Mouse (Mus musculus): ENCODE data around the gene Mtmr12. TPM values are rescaled to one million over a fixed set of nuclear protein-coding genes. Genes with fewer than 3 reads are reported as not detected.
"Not testable (repeated sequence)": the region's sequence is repeated elsewhere in the genome, so short reads cannot be mapped to it uniquely, and the experiment has no call there.

Mtmr12 gene
- total RNA-seq, 2 experiments from 2014 or later = 41.4 to 47.3 TPM

DNA sequence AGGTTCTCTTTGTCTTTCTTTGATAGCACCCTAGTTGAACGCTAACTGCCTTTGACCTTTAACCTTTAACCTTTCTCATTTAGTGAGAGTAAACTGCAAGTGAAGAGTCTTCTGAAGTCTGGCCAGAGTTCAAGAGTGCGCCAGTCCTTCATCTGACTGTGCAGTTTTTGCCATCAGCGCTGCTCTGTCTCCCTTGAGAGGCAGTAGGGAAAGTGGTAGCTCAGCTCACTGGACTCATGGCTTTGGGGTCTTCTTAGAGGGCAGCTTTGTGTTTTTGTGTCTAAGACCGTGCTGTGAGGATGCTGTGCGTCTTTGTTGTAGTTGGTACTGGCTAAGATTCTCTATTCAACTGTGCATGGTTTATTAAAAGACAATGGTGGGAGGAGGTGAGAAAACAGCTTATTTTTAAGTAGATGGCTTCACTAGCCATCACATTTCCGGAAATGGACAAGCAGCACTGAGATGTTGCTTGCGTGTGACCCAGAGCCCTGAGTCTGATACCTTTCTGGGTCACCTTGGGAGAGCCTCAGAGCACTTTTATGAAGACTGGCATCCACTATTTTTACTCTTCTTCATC lies 1.9 kb downstream of the Mtmr12 start:
- intact Hi-C loops (cut with DNase I) = loop anchor here (2.0 to 5.0 kb wide), 2 partner anchors 40 to 116 kb away; partner anchors contain the start of genes 1810049J17Rik and Golph3
- DNase-seq (ENCODE audit: low spot score in 2 of 2) = no peak

DNA sequence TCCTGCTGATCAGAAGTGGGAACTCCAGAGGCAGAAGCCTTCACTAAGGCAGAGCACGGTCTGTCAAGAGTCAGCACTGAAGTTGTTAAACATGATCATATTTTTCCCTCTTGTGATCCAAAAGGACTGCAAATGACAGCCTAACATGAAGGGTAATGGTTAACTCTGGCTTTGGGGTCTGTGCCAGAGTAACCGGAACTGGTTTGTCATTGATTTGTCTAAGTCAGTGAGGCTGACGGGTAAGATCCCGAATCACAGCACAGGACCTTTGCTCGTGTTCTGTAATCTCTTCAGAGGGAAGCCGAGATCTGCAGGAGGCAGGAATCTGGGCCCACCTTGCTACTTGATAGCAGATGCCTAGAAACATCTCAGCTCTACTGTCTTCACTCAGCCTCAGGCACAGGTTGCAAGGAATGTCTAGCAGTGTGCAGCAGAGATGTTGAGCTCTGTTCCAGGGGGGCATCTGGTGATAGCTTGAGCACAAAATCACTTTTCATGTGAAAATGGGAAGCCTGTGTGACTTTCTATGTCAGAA lies 2.8 kb downstream of the Mtmr12 start:
- intact Hi-C loops (cut with DNase I) = loop anchor here (2.0 to 5.0 kb wide), 2 partner anchors 39 to 115 kb away; partner anchors contain the start of genes 1810049J17Rik and Golph3
- DNase-seq (ENCODE audit: low spot score in 2 of 2) = no peak

DNA sequence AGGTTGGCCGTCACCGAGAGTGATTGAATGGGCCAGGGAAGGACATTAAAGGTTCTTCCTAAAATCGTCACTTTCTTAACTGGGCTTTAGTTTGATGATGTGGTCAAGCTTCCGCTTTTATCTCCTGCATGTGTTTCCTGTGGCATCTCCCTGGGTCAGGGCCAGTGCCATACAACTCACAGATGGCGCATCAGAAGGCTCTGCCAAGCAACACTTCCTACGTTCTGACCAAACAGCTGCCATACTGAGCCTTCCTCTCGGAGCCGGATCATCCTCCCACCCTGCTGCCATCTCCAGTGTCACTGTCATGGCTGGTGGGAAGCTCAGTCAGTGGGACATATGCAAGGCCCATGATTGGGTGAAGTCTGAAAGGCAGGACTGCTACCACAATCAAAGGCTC lies 6.7 kb downstream of the Mtmr12 start:
- peak; percentile 70 to 82 for DNase-seq (ENCODE audit: low spot score in 2 of 2)
- intact Hi-C loops (cut with DNase I) = no loop called here

DNA sequence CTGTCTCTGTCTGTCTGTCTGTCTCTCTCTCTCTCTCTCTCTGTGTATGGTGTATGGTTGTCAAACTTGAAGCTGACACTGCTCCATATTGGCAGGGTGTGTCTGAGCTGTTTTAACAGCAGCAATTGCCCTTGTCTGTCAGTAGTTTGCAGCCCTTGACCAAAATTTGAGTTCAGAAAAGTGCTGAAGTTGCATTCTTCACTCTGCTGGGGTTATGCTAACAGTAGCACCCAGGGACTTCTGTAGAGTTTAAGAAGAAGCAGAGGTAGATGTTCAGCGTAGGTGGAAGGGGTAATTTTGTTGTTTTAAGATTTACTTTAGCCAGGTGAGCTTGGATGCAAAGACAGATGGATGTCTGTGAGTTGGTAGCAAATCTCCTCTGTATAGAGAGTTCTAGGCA lies 7.4 kb downstream of the Mtmr12 start:
- intact Hi-C loops (cut with DNase I) = no loop called here
- no peak for DNase-seq (ENCODE audit: low spot score in 2 of 2)

DNA sequence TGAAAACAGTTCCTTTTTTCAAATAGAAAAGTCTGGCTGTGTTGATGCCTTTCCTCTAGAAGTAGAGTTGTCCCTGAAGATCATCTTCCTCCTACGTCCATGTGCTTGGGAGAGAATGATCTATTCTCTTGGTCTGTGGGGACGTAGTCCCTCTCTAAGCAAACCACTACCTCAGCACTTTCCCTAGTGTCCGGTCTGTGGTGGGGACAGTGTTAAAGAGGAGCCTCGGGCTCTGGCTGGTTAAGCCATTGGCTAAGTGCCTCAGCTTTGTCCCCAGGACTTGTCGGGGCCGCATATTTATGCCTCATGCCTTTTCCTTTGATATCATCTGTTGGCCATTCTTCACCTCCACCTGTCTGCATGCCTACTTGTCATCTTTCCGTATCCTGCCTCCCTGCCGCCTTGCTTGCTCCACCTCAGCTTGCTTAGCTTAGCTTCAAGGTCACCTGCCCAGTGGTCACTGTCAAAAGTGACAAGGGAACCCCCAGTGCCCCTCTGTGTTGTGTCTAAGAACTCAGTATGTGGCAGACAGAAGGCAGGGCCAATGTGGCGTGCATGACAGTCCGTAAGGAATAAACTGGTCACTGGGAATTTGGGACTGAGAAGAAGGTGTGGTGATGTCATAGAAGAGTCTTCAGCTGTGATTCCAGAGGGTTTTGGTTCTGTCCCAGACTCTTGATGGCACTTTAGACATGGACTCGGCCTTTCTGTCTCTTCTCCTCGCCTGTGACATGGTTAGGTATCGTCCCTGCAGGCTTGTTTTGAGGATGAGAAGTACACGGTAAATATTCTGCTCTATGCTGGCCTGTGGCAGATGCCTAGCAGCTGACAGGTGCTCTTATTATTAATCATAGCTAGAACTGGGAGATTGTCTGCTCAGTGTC lies 9.9 kb downstream of the Mtmr12 start:
- no peak for DNase-seq (ENCODE audit: low spot score in 2 of 2)
- intact Hi-C loops (cut with DNase I) = no loop called here

DNA sequence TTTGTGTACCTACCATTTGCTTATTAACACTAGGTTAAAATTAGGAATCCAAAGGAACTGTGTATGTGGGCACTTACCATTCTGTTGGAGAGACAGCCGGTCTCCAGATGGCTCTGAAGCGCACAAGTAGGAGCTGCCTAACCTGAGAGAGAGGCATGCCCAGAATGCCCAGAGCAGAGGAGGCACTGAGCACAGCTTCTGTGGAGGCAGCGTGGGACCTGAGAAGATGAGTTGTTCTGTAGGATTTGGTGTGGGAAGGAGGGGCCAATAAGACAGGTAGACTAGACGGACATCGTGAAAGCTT lies 10.5 kb downstream of the Mtmr12 start:
- intact Hi-C loops (cut with DNase I) = no loop called here
- DNase-seq (ENCODE audit: low spot score in 2 of 2) = peak; percentile 76 to 79

DNA sequence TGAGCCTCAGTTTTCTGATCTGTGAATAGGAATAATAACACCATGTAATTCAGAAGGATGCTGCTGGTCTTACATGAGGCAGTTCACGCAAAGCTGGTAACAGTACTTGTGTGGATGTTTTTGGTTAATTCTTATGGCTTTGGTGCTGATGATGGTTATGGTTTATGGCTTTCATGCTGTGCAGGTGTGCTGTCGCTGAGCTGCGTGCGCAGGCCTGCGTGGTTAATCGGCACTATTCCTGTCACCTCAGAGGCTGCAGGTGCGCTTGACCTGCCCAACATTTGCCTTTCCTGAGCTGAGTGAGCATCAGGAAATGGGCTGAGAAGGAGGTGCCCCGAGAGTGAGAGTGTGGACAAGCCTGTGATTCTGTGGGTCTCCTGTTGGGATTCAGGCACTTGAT lies 11.3 kb downstream of the Mtmr12 start:
- no peak for DNase-seq (ENCODE audit: low spot score in 2 of 2)
- intact Hi-C loops (cut with DNase I) = no loop called here

DNA sequence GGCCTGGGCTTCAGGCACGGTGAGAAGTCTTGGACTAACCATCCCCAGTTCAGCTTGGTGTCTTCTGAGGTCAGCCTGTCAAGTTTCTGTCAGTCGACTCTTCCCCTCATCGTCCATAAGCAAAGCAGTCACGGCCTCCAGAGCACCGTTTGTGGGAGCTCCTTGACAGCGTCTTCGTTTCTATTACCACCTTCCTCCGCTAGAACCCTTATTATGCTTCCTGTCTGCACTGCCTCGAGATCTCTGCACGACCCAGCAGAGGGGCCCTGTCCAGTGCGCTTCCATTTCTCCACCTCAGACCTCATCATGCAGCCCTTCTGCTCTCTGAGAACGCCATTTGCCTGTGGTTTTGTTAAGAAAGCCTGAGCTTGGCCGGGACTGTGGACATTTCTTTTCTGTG lies 12.0 kb downstream of the Mtmr12 start:
- DNase-seq (ENCODE audit: low spot score in 2 of 2) = no peak
- intact Hi-C loops (cut with DNase I) = no loop called here

DNA sequence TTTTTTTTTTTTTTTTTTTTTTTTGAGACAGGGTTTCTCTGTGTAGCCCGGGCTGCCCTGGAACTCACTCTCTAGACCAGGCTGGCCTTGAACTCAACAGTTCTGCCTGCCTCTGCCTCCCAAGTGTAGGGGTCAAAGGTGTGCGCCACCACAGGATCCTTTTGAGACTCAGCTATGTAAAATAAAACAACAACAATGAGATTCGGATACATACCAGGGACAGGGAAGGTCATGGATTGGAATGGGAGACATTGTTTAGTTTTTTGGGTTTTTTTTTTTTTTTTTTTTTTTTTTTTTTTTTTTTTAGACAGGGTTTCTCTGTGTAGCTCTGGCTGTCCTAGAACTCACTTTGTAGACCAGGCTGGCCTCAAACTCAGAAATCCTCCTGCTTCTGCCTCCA lies 12.5 kb downstream of the Mtmr12 start:
- DNase-seq (ENCODE audit: low spot score in 2 of 2); intact Hi-C loops (cut with DNase I): not testable (repeated sequence)

DNA sequence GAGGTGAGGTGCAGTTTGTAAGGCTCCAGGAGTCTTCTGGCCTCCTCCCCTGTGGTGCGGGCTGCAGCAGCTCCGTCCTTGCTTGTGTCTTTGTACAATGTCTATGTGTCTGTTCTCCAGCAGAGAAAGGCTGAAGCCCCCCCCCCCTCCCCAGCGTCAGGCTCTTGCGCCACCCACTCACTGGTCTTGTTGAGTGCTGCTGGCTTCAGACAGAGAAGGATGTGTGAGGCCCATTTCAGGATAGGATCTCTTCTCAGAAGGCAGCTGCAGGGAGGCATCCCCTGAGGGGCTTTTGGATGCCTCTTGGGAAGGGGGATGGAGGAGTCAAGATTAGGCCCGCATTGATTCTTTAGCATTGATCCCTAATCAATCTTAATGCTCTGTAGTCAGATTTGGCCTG lies 13.0 kb downstream of the Mtmr12 start:
- no peak for DNase-seq (ENCODE audit: low spot score in 2 of 2)

DNA sequence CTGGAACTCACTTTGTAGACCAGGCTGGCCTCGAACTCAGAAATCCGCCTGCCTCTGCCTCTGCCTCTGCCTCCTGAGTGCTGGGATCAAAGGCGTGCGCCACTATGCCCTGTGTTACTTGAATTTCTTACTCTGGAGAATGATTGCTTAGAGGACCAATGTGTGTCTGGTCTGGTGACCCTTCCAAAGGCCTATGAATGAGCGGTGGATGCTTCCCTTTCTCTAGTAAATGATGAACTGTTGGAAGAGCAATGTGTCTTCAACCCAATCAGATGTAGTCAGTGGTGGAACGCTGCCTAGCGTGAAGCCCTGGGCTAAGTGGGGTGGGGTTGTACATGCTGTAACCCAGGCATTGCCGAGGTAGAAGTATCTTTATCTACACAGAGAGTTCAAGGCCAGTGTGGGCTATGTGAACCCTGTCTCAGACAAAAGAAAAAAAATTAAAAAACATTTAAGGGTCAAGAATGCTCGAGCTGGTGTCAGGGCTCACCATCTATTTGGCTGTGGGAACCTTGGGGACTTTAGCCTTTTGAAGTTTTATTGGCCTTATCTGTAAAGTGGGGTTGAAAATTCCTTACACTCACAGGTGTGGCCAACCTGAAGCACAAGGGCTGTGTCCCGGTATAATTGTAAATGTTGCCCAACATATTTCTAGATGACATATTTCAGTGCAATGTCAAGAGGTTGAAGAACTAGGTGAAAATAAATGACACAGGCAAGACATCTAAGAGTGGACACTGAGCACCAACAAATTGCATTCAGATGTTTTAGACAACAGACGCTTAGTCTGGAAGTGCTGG lies 14.0 kb downstream of the Mtmr12 start:
- DNase-seq (ENCODE audit: low spot score in 2 of 2) = no peak

More for the DNA sequence above, 13.0 kb downstream of the Mtmr12 start:
- intact Hi-C loops (cut with DNase I) = no loop called here

DNA sequence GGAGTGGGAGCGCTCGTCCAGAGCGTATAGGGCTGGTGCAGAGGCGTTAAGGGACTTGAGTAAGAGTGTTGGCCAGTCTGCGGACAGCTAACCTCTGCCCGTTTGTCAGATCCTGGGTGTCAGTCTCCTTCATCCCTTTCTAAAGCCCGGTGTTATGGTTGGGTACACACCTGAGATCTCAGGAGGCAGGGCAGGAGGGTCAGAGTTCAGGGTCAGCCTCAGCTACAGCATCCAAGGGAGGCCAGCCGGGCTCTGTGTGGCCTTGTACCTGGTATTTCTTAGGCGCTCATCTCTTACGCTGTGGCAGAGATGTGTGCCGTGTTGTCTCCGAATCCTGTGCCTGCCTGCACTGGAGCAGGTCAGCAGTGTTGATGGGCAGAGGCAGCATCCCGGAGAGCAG lies 16.3 kb downstream of the Mtmr12 start:
- DNase-seq (ENCODE audit: low spot score in 2 of 2) = no peak
- intact Hi-C loops (cut with DNase I) = no loop called here

More for the DNA sequence above, 14.0 kb downstream of the Mtmr12 start:
- intact Hi-C loops (cut with DNase I) = no loop called here

DNA sequence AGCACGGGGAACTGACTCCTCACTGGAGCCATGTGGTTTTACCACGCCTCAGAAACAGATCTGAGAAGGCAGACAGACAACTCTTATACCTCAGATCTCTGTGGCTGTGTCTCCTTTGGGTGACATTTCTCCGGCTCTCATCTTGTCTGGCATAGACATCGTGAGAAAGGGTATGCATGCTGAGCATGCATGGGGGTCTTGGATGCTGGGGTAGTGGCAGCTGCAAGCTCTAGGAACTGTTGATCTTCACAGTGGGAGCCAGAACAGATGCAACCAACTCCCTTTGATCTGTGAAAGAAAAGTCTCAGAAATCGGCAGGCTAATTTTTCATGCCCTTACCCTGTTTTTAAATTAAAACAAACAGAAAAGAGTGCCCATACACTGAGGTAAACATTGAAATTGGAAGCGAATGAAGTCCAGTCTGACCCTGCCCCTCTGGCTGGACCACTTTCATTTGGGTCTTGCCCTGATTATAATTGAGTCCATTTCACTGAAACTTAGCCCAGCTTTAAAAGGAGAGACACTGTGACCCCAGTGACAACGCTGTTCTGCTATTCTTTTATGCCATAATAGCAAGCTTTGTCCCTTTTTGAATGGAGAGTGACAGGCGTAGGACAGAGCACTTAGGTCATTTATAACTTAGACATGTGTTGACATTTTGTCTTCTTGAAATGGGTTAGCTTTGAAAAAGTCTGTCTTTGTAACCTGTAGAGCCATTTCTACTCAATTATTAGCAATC lies 17.9 kb downstream of the Mtmr12 start:
- intact Hi-C loops (cut with DNase I) = no loop called here
- DNase-seq (ENCODE audit: low spot score in 2 of 2) = no peak

DNA sequence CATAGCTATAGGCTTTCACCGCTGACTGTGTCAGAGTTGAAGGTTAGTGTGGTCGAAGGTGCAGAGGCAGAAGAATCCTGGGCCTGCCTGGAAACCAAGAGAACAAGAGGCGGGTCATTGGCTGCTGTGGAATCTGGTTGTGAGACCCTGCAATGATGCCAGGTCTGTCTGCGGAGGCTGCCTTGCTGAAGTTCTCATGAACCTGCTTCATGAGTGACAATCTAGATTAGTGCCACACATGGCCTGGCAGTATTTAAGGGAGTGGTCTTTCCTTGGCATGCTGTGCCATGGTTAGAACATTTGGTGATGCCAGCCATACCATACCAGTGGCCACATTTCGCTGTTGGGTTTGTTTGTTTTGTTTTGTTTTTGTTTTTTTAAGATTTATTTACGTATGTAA lies 18.6 kb downstream of the Mtmr12 start:
- no peak for DNase-seq (ENCODE audit: low spot score in 2 of 2)
- intact Hi-C loops (cut with DNase I) = no loop called here

DNA sequence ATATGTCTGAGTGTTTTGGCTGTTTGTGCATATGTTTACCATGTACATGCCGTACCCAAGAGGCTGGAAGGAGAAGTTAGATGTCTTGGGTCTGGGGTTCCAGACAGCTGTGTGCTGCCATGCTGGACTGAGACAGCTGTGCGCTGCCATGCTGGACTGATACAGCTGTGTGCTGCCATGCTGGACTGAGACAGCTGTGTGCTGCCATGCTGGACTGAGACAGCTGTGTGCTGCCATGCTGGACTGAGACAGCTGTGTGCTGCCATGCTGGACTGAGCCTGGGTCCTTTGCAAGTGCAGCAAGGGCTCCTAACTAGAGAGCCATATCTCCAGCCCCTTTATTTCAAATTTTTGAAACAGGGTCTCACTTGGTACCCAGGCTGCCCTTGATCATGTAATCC lies 19.4 kb downstream of the Mtmr12 start:
- intact Hi-C loops (cut with DNase I) = no loop called here
- no peak for DNase-seq (ENCODE audit: low spot score in 2 of 2)

DNA sequence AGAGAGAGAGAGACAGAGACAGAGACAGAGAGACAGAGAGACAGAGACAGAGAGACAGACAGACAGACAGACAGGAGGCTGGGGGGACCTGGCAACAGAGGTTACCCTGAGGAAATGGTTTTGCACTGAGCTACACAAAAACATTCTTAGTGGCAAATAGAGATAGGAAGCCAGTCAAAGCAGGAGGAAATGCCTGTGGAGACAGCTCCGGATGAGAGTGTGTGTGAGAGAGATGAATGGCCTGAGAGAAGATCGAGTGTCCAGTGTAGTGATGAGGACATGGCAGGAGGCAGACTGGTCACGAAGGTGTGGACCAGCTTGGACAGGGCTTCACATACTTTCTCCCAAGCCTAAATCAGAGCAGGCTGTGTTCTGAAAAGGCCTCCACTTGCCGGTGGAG lies 20.2 kb downstream of the Mtmr12 start:
- no peak for DNase-seq (ENCODE audit: low spot score in 2 of 2)
- intact Hi-C loops (cut with DNase I) = no loop called here

DNA sequence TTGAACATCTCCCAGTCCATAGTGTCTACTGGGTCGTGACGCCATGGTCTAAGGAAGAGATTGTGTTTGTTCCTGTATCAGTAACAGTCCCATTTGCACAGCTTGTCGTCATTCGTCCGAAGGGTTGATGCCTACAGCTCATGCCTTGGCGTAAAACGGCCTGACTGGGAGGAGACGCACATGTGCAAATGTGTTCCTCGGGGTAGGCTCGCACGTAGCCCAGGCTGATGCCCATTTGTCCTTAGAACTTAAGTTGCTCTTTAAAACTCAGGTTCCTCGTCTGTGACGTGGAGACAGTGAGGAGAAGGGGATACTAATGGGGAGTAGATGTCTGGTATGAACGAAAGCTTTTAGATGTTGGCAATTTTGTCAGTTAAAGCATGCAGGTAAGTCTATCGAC lies 22.1 kb downstream of the Mtmr12 start:
- intact Hi-C loops (cut with DNase I) = no loop called here
- no peak for DNase-seq (ENCODE audit: low spot score in 2 of 2)

DNA sequence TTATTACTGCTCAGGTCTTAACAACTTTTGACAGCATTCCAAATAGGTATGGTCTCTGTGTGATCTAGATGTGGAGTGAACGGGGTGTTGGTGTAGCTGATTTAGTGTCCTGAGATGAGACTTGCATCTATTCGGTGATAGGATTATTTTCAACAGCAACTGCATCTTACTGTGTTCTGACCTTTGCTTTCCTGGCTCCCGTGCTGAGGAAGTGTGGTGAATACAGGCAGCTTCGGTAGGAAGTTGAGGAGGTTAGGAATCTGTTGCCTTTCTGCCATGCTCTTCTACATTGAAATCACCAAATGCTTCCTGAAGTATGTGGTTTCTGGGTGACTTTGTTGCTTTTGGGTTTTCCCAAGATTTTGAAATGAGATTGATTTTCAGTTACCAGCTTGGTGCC lies 22.5 kb downstream of the Mtmr12 start:
- intact Hi-C loops (cut with DNase I) = no loop called here
- no peak for DNase-seq (ENCODE audit: low spot score in 2 of 2)

DNA sequence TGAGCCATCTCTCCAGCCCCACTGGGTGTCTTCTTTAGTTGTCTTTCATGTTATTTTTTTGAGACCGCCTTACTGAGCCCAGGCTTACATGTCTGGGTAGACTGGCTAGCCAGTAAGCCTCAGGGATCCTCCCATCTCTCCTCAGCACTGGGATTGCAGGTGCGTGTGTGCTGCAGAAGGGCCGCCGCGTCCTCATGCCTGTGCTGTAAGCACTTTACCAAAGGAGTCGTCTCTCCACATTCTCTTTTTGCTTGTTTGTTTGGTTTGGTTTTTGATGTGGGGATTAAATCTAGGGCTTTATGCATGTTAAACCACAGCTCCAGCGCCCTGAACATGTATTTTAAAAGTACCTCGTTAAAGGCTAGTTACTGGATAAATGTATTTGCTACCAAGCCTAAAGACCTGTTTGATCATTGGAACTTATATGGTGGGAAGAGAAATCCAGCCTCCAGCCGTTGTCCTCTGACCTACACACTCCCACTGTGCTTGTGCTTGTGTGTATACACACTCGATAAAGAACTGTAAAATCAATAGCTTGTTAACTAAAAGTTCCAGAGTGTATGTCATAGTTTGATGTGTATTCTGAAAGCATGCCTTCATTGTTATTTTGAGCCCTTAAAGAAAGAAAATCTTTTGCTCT lies 24.9 kb downstream of the Mtmr12 start:
- intact Hi-C loops (cut with DNase I) = no loop called here

More for the DNA sequence above, 24.9 kb downstream of the Mtmr12 start:
- no peak for DNase-seq (ENCODE audit: low spot score in 2 of 2)

Measured in left cerebral cortex, postnatal 36 days (tissue).